Mouse (Mus musculus): ENCODE results near the gene Tmem258.
"Not testable (repeated sequence)": the region's sequence is repeated elsewhere in the genome, so short reads cannot be mapped to it uniquely, and the experiment has no call there.

The Tmem258 gene

GRCm38 (mm10) chr19:10203848-10204615 is at the start of gene Tmem258, which contains the start of gene Fen1:
Gene Tmem258 (plus strand): TSS chr19:10204014.
Gene Fen1 (minus strand): TSS chr19:10204169.
- DNase-seq (ENCODE audit: inconsistent ontology term), result peak; percentile 91

DNA sequence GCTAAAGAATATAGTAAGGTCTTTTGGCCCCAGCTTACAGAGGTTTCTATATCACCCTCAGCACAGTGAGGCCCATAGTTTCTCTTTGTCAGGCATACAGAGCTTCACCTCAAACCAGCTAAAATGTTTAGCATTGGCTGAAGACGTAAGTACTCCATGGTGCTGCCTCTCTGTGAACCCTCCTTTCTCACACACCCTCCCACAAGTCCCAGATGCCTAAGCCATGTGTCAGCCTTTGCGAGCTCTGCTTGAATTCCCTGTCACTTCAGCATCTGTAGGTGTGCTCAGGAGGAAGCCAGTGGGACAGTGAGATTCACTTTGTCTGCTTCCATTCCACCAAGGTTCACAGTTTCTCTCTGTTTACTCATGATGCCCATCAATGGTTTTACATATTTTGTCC is 46.1 kb upstream of the Tmem258 start:
- DNase-seq (ENCODE audit: inconsistent ontology term), result no peak

DNA sequence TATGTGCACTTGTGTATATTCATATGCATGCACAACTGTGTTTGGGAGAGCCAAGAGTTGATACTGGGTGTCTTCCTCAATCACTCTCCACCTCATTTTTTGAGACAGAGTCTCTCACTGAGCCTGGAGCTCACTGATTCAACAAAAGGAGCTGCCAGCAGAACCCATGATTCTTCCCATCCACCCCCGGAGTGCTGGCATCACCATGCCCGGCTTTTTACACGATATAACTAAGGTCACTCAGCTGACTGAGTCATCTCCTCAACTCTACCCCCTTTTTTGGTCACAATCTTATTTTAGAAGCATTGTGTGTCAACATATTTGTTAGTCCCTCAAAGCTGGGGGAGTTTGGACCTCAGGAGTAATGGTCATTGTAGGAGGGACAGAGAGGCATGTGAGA is 39.9 kb upstream of the Tmem258 start:
- DNase-seq (ENCODE audit: inconsistent ontology term), result no peak

GRCm38 (mm10) chr19:10165928-10166327 is 37.9 kb upstream of the Tmem258 start:
- not testable (repeated sequence) for DNase-seq (ENCODE audit: inconsistent ontology term)

GRCm38 (mm10) chr19:10167112-10167511 is 36.7 kb upstream of the Tmem258 start:
- no peak for DNase-seq (ENCODE audit: inconsistent ontology term)

- no peak for DNase-seq (ENCODE audit: inconsistent ontology term)
Measured at GRCm38 (mm10) chr19:10167951-10168350, 35.9 kb upstream of the Tmem258 start.

- no peak for DNase-seq (ENCODE audit: inconsistent ontology term)
Measured at GRCm38 (mm10) chr19:10168441-10168840, 35.4 kb upstream of the Tmem258 start.

DNA sequence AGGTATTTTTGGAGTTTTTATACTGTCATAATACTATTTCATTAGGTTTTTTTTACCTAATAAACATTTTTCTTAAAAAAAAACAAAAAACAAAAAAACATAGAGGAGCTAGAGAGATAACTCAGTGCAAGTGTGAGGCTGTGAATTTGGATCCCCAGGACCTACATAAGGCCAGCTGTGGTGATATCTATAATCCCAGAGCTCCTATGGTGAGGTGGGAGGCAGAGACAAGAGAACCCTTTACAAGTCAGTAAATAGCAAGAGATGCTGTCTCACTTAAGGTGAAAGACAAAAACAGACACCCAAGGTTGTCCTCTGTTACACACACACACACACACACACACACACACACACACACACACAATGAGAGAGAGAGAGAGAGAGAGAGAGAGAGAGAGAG is 34.6 kb upstream of the Tmem258 start:
- DNase-seq (ENCODE audit: inconsistent ontology term), result no peak

GRCm38 (mm10) chr19:10169692-10170330 is 34.0 kb upstream of the Tmem258 start:
- not testable (repeated sequence) for DNase-seq (ENCODE audit: inconsistent ontology term)

DNA sequence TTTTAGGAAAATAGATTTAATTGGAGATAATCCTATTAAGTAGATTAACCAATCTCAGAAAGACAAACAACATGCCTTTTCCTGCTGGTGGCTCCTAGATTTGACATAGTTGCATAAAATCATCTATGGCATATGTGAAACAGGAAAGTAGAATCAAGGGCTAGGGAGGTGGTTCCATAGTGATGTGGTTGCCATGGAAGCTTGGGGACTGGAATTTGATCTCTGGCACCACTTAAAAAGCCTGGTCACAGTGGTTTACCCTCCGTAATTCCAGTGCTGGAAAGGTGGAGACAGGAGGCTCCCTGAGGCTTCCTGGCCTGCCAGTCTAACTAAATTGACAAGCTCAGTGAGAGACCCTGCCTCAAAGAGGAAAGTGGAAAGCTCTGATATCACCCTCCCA is 33.3 kb upstream of the Tmem258 start:
- no peak for DNase-seq (ENCODE audit: inconsistent ontology term)

GRCm38 (mm10) chr19:10171359-10171758 is 32.5 kb upstream of the Tmem258 start:
- no peak for DNase-seq (ENCODE audit: inconsistent ontology term)

DNA sequence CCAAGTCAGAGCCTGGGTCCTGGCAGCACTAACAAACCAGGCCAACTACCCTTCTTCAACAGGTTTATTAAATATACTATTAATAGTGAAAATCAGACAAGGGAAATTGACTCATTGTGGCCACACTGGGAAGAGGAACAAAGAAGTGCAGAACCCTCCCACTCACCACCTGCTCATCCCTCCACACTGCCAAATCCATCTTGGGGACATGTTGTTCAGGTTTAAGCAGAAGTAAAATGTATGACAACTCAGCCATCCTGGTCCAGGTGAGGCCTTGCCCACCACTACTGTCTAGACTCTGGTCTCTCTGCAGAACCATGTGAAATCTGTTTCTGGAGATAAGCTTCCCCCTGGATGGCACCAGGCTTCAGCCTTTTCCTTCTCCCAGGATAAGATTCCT is 32.0 kb upstream of the Tmem258 start:
- no peak for DNase-seq (ENCODE audit: inconsistent ontology term)

- DNase-seq (ENCODE audit: inconsistent ontology term), result no peak
Measured at GRCm38 (mm10) chr19:10173116-10173718, 30.6 kb upstream of the Tmem258 start.

- no peak for DNase-seq (ENCODE audit: inconsistent ontology term)
Measured at GRCm38 (mm10) chr19:10173844-10174539, 29.8 kb upstream of the Tmem258 start.

DNA sequence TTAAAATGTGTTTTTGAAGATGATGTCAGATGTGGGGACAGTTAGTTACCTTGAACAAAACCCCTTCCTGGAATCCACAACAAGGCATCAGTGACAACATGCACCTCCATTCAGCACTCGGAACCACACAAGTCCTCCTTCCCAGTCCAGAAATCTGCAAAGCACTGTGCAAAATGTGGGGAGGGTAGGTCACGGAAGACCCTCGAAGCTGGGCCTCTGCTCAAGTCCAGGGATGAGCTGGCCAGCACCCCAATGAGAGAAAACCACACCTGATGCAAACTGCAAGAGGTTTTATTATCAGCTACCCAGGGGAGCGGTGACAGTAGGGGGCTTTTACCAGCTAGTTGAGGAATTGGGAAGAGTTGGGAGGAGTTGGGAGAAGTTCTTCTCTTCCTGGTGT is 28.9 kb upstream of the Tmem258 start:
- no peak for DNase-seq (ENCODE audit: inconsistent ontology term)

GRCm38 (mm10) chr19:10176477-10176876 is 27.3 kb upstream of the Tmem258 start:
- DNase-seq (ENCODE audit: inconsistent ontology term), result no peak

GRCm38 (mm10) chr19:10176941-10177372 is 26.9 kb upstream of the Tmem258 start:
- peak; percentile 55 for DNase-seq (ENCODE audit: inconsistent ontology term)

GRCm38 (mm10) chr19:10181225-10181624 is 22.6 kb upstream of the Tmem258 start:
- no peak for DNase-seq (ENCODE audit: inconsistent ontology term)

DNA sequence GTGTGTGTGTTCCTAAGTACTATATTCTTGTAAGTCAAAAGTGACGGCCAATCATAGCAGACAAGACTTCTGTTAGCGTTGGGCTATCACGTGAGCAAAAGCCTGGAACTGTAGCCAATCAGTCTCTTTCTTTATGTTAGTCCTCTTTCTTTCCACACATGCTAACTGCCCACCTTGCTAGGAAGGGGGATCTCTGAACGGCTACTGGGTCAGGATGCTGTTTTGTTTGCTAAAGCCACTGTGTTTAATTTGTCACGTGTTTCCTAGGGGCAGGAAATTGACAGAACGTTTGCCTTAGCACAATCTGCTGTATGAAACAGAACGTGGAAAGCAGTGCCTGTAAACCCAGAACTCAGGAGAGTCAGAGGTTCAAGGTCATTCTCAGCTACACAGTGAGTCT is 21.7 kb upstream of the Tmem258 start:
- DNase-seq (ENCODE audit: inconsistent ontology term), result no peak

DNA sequence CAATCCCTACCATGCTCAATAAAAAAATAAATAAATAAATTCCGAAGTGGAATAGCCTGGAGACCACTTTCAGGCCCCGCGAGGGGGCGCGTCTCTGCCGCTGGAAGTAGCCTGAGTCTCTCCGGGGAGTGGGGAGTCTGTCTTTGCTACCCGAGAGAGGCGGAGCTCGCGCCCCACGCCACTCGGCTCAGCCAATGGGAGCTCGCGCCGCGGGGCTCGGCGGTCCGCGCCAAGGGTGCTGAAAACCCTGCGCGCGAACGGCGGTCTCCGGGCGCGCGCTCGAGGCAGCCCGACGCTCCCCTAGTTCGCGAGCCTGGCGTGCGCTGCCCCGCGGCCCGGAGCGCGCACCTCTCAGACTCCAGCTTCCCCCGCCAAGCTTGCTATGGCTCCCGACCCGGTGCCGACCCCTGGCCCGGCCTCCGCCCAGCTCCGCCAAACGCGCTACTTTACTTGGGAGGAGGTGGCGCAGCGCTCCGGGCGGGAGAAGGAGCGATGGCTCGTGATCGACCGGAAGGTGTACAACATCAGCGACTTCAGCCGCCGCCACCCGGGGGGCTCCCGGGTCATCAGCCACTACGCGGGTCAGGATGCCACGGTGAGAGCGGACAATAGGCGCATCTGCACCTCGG is 21.0 kb upstream of the Tmem258 start, which contains the start of gene Fads1:
Gene Fads1, plus strand, starts transcription at position 219 of the 629 bp plus-strand sequence.
- peak; percentile 96 for DNase-seq (ENCODE audit: inconsistent ontology term)

GRCm38 (mm10) chr19:10183299-10183983 is 20.4 kb upstream of the Tmem258 start:
- peak; percentile 80 for DNase-seq (ENCODE audit: inconsistent ontology term)
